Mouse (Mus musculus): ENCODE data around the gene Tent5b.

Tent5b gene

DNA sequence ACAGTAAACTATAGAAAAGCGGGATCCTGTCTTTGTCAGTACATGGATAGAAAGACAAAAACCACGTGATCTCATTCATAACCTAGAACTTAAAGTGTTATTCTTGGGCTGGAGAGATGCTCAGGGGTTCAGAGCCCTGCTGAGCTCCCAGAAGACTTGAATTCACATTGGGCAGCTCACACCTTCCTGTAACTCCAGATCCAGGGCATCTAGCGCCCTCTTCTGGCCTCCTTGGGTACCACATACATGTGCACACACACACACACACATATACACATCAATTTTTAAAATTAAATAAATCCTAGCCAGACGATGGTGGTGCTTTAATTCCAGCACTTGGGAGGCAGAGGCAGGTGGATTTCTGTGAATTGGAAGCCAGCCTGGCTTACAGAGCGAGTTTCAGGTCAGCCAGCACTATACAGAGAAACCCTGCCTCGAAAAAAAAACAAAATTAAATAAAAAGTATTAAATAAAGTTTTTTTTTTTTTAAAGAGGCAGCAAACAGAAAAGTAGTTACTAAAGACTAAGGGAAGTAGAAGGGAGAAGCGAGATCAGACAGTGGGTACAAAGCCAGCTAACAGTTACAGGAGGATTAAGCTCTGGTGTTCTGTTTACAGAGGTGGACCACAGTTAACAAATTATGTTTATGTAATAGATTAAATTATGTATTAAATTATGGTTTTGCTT is 8.7 kb upstream of the Tent5b start:
- DNase-seq: no peak

DNA sequence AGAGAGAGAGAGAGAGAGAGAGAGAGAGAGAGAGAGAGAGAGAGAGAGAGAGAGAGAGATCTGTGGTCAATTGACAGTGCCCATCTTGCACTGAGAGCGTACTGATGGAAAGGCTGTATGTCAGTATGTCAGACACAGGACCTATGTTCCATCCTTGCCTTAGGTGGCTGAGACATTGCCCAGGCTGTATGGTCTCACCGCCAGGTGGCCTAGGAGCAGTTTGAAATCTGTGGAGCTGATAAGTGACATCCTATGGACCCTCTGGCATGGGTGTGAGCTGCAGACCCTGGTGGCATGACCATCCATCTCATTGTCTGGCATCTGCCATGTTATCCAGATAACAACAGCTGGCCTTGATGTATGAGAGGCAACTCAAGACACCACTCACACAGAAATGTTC is 6.1 kb upstream of the Tent5b start:
- no peak for DNase-seq

DNA sequence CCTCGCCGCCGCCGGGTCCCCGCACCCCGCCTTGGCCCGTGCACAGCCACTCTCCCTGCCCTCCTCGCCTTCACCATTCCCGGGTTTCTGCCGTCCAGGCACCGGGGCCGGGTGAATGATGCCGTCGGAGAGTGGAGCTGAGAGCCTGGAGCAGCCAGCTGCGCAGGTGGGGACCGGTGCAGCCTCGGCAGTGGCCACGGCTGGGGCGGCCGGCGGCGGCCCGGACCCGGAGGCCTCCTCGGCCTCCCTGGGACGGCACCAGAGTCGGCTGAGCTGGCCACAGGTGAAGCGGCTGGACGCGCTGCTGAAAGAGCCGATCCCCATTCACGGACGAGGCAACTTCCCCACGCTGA is 229 bp downstream of the Tent5b start:
- DNase-seq: no peak

DNA sequence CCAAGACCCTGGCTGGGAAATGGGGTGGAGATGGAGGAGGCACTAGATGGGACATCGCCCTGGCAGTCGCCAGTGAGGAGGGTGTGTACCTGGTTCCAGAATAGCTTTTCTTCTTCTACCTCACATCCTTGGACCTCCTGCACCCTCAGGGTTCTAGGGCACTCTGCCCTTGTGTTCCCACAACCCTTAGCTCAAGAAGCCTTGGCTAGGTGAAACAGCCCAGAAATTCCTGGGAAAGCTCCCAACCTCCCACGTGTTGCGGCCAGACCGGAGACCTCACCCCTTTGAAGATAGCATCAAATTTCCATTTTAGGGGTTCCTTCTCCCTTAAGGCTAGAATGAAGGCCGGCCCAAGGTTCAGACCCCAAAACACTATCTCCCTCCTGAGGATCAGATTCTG is 822 bp downstream of the Tent5b start:
- no peak for DNase-seq

DNA sequence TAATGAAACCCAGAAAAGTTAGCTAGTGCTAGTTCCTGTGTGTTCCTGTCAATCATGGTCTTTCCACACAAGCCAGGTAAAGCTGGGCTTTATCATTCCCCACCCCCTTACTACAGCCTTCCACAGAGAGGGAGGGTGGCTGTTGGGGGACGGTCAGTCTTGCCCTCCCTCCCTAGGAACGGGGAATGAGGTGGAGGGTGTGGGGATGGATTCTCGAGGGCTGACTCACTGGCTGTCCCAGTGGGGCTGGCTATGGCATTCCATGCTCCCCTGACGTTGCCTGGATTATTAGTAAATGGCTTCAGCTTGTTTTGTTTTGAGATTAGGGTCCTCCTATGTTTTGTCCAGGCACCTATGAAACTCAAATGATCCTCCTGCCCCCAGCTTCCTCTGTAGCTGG is 1.6 kb downstream of the Tent5b start:
- DNase-seq: no peak

DNA sequence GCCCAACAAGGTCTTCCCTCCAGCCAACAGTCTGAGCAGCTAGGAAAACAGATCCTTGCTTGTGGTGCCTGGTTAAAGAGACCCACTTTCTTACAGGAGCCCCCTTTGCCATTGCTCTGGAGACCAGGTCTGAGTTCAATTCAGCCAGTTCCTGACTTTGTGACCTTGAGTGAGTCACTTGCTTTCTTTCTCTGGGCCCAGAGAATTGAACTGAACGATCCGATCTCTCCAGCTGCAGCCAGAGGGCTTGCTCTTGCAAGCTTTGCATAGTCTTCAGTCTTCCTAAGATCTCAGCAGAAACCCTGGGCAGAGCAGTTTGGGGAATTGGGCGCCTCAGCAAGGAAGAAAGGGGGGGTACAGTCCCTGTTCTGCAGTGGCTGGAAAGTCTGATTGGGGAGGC is 2.5 kb downstream of the Tent5b start:
- DNase-seq: no peak

DNA sequence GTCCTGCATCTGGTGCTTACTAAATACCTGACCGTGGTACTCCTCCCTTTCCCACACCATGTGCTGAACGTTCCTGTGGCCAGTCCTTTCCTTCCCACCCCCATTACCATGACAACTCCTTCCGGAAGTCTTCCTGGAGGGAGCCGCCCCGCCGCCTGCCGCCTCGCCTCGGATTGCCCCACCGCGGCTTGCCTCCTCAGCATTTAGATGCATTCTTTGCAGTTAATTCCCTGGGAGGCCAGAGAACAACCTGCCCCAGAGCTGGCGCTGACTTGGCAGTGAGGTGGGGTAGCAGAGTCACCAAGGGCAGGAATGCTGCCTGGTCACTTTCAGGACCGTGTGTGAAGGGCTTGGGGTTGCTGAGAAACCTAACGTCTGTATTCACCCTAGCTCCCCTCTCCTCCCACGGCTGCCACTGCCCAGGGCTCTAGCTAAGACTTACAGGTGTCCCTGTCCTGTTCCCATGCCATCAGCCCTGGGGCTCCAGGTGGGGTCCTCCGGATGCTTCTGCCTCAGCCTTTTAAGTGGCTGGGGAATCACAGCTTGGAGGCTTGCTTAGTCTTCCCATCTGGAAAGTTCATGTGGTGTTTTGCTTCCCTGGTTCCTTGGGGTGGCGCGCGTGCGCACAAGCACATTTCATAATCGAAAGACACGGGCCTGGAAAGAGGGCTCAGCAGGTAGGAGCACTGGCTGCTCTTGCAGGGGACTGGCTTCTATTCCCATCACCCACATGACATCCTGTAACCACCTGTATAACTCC is 4.5 kb downstream of the Tent5b start:
- DNase-seq: peak; percentile 80

DNA sequence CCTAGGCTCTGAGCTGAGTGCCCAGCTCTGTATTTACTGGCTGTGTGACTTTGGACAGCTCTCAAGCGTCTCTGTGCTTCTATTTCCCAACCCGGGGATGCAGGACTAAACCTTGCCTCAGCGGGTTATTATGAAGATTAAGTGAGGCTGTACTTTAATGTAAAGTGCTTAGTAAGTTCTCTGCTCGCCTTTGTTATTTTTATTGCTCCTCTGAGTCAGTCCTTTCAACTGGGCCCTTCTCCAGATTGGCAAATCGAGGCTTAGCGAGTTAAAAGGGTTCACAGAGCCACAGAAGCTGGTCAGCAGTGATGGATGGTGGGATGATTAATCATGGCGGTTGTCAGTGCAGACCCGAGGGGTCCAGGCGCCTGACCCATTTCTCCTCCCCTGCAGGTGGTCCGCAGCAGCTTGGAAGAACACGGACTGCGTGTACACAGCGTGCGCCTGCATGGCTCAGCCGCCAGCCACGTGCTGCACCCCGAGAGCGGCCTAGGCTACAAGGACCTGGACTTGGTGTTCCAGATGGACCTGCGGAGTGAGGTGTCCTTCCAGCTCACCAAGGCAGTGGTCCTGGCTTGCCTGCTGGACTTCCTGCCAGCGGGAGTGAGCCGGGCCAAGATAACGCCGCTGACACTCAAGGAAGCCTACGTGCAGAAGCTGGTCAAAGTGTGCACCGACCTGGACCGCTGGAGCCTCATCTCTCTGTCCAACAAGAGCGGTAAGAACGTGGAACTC is 5.9 kb downstream of the Tent5b start:
- no peak for DNase-seq

DNA sequence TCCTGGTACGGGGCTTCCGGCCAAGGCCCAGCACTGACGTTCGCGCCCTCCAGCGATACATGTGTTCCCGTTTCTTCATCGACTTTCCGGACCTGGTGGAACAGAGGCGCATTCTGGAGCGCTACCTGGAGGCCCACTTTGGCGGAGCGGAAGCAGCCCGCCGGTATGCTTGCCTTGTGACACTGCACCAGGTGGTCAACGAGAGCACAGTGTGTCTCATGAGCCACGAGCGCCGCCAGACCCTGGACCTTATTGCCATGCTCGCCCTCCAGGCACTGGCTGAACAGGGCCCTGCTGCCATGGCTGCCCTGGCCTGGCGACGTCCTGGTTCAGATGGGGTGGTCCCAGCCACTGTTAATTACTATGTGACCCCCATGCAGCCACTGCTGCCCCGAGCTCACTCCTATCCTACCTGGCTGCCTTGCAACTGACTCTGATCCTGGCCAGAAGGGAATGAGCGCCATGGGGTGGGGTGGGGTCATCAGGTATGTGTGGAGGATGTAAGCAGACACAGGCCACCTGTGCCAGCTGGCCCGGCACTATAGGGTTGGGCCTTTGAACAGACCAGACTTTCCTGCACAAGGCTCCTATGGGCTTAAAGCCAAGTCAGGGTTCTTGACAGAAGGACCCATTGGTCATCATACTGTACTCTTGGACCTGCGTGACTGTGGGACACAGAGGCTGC is 6.9 kb downstream of the Tent5b start:
- no peak for DNase-seq

DNA sequence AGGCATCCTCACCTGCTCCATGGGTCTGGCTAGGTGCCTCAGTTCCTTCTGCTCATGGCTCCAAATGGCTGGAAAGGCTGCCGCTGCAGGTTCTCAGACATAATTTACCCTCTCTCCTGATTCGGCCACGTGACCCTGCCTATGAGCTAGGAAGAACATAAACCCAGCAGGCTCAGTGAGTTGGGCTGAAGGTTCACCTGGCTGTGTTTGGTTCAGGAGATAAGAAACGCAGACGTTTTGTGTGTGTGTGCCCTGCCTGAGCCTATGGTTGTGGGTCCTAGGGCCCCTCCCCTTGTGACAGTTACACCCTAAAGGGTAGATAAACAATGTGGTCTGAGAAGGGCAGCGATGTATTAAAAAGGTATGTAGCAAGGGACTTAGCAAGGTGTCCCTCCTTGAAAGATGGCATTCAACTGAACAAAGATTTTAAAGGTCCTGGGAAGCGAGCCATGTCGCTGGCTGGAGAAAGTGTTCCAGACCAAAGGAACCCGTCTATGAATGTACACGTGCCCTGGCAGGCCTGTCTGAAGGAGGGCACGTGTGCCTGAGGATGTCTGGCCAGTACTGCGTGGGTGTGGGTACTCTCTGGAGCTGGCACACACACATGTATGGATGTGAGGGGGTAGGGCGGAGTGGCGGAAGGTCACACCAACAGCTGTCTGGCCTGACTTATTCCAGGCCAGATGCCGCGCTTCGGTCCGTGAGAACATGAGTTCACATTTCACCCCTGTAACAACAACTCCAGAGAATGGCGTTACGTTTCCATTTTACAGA is 8.9 kb downstream of the Tent5b start:
- no peak for DNase-seq

DNA sequence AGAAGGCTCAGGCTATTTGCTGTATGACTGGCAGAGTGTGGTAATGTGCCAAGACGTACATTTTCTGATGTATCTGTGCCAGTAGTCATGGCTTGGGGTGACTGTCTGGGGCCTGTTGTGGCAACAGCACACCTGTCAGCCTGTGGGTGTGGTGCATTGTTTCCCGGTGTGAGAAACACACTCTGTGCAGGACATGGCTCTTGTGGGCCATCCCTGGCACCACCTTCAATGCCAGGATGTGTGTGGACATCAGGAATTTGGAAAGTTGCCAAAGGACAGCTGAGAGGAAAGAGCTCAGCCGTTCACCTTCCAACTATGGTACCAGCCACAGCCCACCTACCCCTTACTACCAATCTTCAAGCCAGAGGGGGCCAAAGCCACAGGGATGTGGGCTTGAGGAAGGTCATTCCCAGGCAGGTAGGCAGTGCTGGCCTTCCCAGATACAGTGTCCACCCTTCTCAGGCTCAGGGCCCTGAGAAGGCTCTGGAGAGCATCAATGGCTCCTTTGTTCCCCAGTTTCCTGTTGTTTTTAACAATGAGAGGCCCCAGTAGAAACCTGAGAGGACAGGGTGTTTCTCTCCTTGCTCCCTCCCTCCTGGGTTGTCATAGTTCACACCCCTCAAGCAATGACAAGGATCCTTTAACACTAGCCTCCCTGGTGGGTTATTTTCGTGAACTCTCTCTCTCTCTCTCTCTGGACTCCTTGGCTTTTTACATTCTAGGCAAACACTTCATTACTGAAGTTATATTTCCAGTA is 9.7 kb downstream of the Tent5b start:
- DNase-seq: no peak

DNA sequence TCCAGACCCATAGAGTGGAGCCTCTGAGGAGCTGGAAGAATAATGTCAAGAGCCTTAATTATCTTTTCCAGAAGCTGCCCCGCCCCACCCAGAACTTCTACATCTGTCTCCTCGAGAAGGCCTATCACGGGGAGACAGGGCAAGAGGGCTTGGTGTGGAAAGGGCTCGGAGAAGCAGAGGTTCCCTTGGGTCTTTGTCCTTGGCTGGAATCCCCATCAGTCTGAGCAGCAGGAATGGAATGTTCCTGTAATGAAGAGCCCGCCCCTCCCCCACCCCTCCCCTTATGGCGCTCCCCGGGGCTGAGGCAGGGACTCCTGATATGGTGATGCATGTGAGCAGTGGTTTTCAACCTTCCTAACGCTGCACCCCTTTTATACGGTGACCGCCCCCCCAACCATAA is 11.9 kb downstream of the Tent5b start:
- DNase-seq: no peak

DNA sequence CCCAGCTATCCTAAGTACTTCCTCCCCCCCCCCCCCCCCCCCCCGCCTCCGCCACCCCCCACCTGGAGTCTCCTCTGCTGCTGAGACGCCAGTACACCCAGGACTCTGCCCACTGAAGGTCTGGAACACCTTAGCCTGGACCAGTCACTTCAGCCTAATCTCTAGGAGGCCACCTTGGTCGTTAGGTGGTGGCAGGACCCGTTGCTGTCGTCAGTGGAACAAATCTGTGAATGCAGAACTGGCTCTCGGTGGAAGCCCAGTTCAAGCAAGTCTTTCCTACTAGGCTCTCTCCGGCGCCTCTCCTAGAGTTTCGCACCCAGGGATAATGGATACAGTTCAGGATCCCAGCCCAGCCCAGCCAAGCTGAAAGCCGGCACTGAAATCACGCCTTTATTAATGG is 14.0 kb downstream of the Tent5b start:
- DNase-seq: no peak

DNA sequence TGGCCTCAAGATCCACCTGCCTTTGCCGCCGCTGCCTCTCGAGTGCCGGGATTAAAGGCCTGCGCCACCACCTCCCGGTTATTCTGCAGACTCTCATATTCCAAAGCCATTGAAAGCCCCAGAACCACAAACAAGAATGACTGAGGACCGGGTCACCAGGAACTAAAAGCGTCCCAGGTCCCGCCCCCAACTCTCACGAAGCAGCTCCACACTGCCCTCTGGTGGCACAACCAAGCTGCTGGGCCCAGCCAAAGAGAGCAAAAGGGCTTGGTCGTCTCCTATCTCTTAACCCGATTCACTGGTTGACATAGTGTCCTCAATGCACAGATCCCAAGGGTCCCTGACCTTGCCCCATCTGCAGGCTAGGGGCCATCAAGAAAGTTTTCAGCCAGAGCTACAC is 14.5 kb downstream of the Tent5b start:
- peak; percentile 93 for DNase-seq

DNA sequence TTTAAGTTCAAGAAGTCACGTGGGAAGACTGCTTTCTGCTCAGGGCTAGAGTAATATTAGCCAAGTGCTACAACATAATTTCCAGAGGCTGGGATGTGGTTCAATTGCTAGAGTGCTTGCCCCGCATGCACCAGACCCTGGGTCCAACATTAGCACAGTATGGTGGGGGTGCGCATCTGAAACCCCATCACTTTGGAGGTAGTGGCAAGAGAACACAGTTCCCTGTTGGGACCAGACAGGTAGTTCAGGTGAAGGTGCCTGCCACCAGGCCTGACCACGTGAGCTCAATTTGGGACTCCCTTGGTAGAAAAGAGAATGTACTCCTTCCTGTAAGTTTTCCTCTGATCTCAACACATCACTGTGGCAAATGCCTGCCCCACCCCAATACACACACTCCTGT is 14.9 kb downstream of the Tent5b start:
- no peak for DNase-seq

DNA sequence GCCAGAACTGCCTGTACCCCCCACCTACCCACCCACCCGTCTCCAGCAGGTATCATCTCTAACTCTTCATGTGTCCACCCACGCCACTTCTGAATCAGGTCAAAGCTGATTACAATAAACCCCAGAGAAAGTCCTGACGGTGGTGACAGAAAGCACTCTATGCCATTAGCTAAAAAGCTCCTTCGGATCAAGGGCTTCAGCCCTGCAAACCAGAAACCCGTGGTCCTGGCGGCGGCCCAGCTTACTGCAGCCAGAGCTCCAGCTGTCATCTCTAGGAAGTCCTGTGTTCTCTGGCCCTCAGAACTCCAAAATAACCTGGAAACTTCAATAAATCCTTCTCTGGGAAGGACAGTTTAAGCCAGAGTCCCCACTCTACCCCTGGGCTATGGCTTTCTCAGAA is 15.8 kb downstream of the Tent5b start:
- peak; percentile 57 for DNase-seq

DNA sequence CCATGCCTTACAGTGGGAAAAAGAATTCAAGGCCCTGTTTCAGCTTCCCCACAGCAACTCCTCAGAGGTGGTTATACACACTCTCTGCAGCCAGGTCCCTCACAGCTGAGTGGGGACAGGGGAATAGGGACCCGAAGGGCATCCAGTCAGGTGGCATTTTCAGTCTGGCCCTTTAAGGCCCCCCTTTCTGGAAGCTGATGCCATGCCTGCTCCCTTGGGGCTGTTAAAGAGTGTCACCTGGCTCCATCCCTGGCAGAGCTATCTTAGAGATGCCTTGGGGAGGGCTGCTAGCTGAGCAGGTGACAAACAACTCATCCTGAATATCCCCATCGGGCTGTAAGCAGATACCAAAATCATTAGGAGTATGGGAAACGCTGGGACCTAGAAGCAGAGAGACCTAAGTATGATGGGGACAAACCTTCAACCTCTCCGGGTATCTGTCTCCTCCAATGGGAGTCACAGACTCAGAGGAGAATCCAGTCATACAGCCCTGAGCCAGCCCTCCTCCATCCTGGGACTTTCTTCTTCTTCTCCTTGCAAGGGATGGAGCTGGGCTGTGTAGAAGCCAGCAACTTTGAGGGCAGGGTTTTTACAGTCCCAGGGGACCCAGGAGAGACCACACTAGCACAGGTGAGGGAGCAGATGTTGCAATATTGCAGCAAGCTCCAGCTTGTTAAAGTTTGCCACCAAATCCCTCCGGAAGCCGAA is 17.0 kb downstream of the Tent5b start:
- DNase-seq: no peak

DNA sequence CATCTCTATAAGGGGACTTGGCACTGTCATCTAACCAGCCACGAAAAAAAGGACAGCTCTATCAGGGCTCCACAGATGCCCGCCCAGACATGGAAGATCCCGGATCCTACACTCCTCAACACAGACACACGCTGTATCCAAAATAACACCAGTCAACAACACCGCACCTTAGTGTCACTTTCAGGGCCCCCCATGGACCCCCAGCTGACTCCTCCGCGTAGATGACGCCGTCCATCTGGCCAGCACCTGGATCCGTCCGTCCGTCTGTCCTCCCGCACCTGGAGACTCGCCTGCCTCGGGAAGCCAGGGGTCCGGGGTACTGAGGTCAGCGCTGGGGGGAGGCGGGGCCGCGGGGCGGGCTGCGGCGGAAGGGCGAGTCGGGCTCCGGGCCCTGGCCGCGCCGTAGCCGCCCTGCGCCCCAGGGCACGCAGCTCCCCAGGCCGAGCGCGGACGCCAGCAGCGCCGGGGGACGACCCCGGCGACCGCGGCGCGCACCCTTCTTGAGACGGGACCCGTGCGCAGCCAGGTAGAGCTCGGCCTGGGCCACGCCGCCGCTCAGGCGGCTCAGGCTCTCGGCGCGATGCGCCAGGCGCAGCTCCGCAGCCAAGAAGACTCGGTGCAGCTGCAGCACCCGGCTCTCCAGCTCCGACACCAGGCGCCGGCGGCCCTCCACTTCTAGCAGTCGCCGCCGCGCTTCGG is 17.7 kb downstream of the Tent5b start:
- DNase-seq: no peak

DNA sequence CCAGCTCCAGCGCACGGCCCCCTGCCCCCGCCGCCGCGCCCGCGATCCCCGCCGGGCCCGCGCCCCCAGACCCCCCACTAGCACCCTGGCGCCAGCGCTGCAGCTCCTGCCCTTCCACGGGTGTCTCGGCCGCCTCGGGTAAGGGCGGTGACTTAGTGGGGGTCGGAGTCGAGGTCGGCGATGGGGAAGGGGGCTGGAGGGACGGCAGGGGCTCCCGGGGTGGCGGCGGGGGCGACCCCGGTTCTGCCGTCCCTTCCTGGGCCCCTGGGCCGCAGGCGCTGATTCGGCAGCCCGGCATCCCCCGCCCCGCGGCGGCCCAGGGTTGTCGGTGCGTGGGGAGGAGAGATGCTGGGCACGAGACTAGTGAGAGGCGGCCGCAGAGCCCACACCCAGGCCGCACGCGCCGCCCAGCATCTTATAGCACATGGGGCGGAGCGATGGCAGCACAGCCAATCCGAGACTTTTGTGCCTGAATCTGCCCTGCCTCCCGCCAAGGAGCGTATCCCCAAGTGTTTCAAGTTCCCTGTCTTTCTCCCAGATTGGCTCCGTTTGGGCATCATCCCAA is 18.3 kb downstream of the Tent5b start, which contains the start of gene Trnp1:
Trnp1 (minus strand) TSS at position 391 of the 565 bp plus-strand sequence.
- DNase-seq: peak; percentile 69

DNA sequence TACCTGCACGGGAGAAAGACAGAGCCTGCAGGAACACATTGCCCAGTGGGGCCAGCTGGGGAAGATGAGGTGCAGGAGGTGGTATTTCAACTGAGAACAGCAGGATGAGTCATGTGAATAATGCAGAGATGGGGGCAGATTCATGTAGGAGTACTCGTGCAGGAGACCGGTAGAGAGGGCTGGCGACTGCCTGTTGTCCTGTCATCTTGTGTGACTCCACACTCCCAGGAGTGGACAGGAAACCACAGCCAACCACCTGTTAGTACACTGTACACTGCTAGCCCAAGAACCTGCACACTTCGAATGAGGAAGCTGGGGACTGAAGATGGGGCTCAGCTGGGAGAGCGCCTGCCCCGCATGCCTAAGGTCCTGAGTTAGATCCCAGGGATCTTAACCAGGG is 21.6 kb downstream of the Tent5b start:
- DNase-seq: no peak

All from lung, postnatal 10 days (tissue).